Mouse (Mus musculus) MEL (cell line): ENCODE measurements at regions not wholly inside any gene's neighbourhood (a gene's known extent, or its start where the extent isn't known, plus 50 kb on each side); places are given as distances from the start of the nearest gene placed in this dataset.
A peak's percentile ranks its signal among the peaks of the same experiment; 100 is the strongest.

Experiments used
- DNase-seq: peaks from one replicate; pipeline ENCODE4 v3.0.0; 2011; ENCODE audit warnings: low read depth, low spot score
- H3K27ac ChIP-seq: 2 replicates; pipeline ENCODE4 v1.5.1; 2012; ENCODE audit warnings: low read depth, mild to moderate bottlenecking, control low read depth, low read length, moderate library complexity; ENCODE audit not compliant: control insufficient read depth
- H3K27me3 ChIP-seq, 2 experiments: fragments of 150-350 bp in 1 of 2; sonication (generic) in 1 of 2; 2 replicates each; pipeline ENCODE4 v1.6.1; 2012; ENCODE audit warnings: low read length in 2 of 2, mild to moderate bottlenecking in 2 of 2, improper control_type of control experiment in 1 of 2, moderate library complexity in 1 of 2; ENCODE audit not compliant: insufficient read depth in 2 of 2, control insufficient read depth in 1 of 2
- H3K36me3 ChIP-seq, 2 experiments: 2 replicates each; pipeline ENCODE4 v1.6.1; 2012 to 2014; ENCODE audit warnings: low read length in 2 of 2, improper control_type of control experiment in 1 of 2, inconsistent platforms in 1 of 2, mild to moderate bottlenecking in 1 of 2; ENCODE audit not compliant: insufficient read depth in 2 of 2, control insufficient read depth in 1 of 2
- H3K4me1 ChIP-seq, 2 experiments: fragments of 150-350 bp in 1 of 2; sonication (generic) in 1 of 2; 2 replicates each; pipeline ENCODE4 v1.6.1; 2012; ENCODE audit warnings: low read length in 2 of 2, improper control_type of control experiment in 1 of 2, mild to moderate bottlenecking in 1 of 2; ENCODE audit not compliant: insufficient read depth in 2 of 2, control insufficient read depth in 1 of 2
- H3K4me3 ChIP-seq, 2 experiments: fragments of 150-350 bp in 1 of 2; sonication (generic) in 1 of 2; 2 replicates each; pipeline ENCODE4 v1.5.1; 2012; ENCODE audit warnings: low read depth in 2 of 2, low read length in 2 of 2, mild to moderate bottlenecking in 2 of 2, moderate library complexity in 2 of 2, control low read depth in 1 of 2, improper control_type of control experiment in 1 of 2; ENCODE audit not compliant: control insufficient read depth in 1 of 2, insufficient read depth in 1 of 2
- H3K79me2 ChIP-seq: 2 replicates; pipeline ENCODE4 v1.6.1; 2012; ENCODE audit warnings: mild to moderate bottlenecking, low read length, moderate library complexity; ENCODE audit not compliant: control insufficient read depth, poor library complexity, insufficient read depth
- H3K9ac ChIP-seq: 2 replicates; pipeline ENCODE4 v1.6.1; 2012; ENCODE audit warnings: low read depth, mild to moderate bottlenecking, control low read depth, low read length, moderate library complexity; ENCODE audit not compliant: control insufficient read depth, poor library complexity, severe bottlenecking
- H3K9me3 ChIP-seq: fragments of 150-350 bp; sonication (generic); replicated peaks from 2 replicates; pipeline ENCODE4 v1.6.1; 2012; ENCODE audit warnings: mild to moderate bottlenecking, low read length, improper control_type of control experiment, moderate library complexity; ENCODE audit not compliant: insufficient read depth
- CHD1 ChIP-seq: IDR thresholded peaks from 2 replicates; pipeline ENCODE4 v1.6.1; 2012; ENCODE audit warnings: low read depth, mild to moderate bottlenecking, inconsistent platforms, low read length, improper control_type of control experiment
- CHD2 ChIP-seq: IDR thresholded peaks from 2 replicates; pipeline ENCODE4 v1.6.1; 2011; ENCODE audit warnings: low read length, improper control_type of control experiment
- CTCF ChIP-seq, 3 experiments: IDR thresholded peaks in 2 of 3; conservative IDR thresholded peaks in 1 of 3; 2 replicates each; pipeline ENCODE4 v1.5.1; 2011 to 2012; ENCODE audit warnings: low read length in 3 of 3, low read depth in 2 of 3, mild to moderate bottlenecking in 2 of 3, improper control_type of control experiment in 1 of 3, inconsistent platforms in 1 of 3, mixed read lengths in 1 of 3, moderate library complexity in 1 of 3; ENCODE audit not compliant: control insufficient read depth in 1 of 3, insufficient read depth in 1 of 3, poor library complexity in 1 of 3, severe bottlenecking in 1 of 3
- E2F4 ChIP-seq: IDR thresholded peaks from 2 replicates; pipeline ENCODE4 v1.6.1; 2011; ENCODE audit warnings: low read depth, low read length, improper control_type of control experiment, borderline replicate concordance
- ETS1 ChIP-seq: IDR thresholded peaks from 2 replicates; pipeline ENCODE4 v1.6.1; 2012; ENCODE audit warnings: low read depth, mild to moderate bottlenecking, inconsistent platforms, low read length, improper control_type of control experiment, moderate library complexity
- HCFC1 ChIP-seq: IDR thresholded peaks from 2 replicates; pipeline ENCODE4 v1.6.1; 2012; ENCODE audit warnings: low read depth, mild to moderate bottlenecking, inconsistent platforms, low read length, improper control_type of control experiment, moderate library complexity
- MAFK ChIP-seq: IDR thresholded peaks from 2 replicates; pipeline ENCODE4 v1.6.1; 2011; ENCODE audit warnings: low read depth, mild to moderate bottlenecking, low read length, improper control_type of control experiment, borderline replicate concordance
- MAZ ChIP-seq: IDR thresholded peaks from 2 replicates; pipeline ENCODE4 v1.6.1; 2012; ENCODE audit warnings: low read depth, mild to moderate bottlenecking, inconsistent platforms, low read length, improper control_type of control experiment
- MEF2A ChIP-seq: IDR thresholded peaks from 2 replicates; pipeline ENCODE4 v1.6.1; 2014; ENCODE audit warnings: low read depth, mild to moderate bottlenecking, inconsistent platforms, low read length, improper control_type of control experiment; ENCODE audit not compliant: poor library complexity, insufficient replicate concordance, severe bottlenecking; ENCODE audit errors: extremely low read depth
- MYB ChIP-seq: IDR thresholded peaks from 2 replicates; pipeline ENCODE4 v1.6.1; 2011; ENCODE audit warnings: mild to moderate bottlenecking, low read depth, low read length, improper control_type of control experiment
- MYC ChIP-seq: IDR thresholded peaks from 2 replicates; pipeline ENCODE4 v1.6.1; 2011; ENCODE audit warnings: low read depth, mild to moderate bottlenecking, low read length, improper control_type of control experiment, moderate library complexity
- NELFE ChIP-seq: IDR thresholded peaks from 2 replicates; pipeline ENCODE4 v1.6.1; 2011; ENCODE audit warnings: low read depth, low read length, improper control_type of control experiment
- POLR2AphosphoS2 ChIP-seq: IDR thresholded peaks from 2 replicates; pipeline ENCODE4 v1.6.1; 2011; ENCODE audit warnings: low read length, improper control_type of control experiment
- RAD21 ChIP-seq: IDR thresholded peaks from 2 replicates; pipeline ENCODE4 v1.6.1; 2011; ENCODE audit warnings: mild to moderate bottlenecking, low read depth, low read length, improper control_type of control experiment
- RCOR1 ChIP-seq: IDR thresholded peaks from 2 replicates; pipeline ENCODE4 v1.6.1; 2012; ENCODE audit warnings: low read depth, mild to moderate bottlenecking, inconsistent platforms, low read length, improper control_type of control experiment
- SIN3A ChIP-seq: IDR thresholded peaks from 2 replicates; pipeline ENCODE4 v1.6.1; 2012; ENCODE audit warnings: low read length, improper control_type of control experiment, inconsistent platforms
- SMC3 ChIP-seq: IDR thresholded peaks from 2 replicates; pipeline ENCODE4 v1.6.1; 2011; ENCODE audit warnings: low read depth, low read length, improper control_type of control experiment
- TCF12 ChIP-seq: IDR thresholded peaks from 2 replicates; pipeline ENCODE4 v1.6.1; 2014; ENCODE audit warnings: low read depth, mild to moderate bottlenecking, inconsistent platforms, low read length, improper control_type of control experiment, moderate library complexity
- UBTF ChIP-seq: IDR thresholded peaks from 2 replicates; pipeline ENCODE4 v1.6.1; 2012; ENCODE audit warnings: low read depth, mild to moderate bottlenecking, inconsistent platforms, low read length, improper control_type of control experiment, moderate library complexity, borderline replicate concordance; ENCODE audit not compliant: insufficient read depth
- USF2 ChIP-seq, 2 experiments: IDR thresholded peaks; 2 replicates each; pipeline ENCODE4 v1.6.1; 2011 to 2012; ENCODE audit warnings: improper control_type of control experiment in 2 of 2, low read length in 2 of 2, borderline replicate concordance in 1 of 2, inconsistent platforms in 1 of 2, low read depth in 1 of 2, mild to moderate bottlenecking in 1 of 2; ENCODE audit not compliant: insufficient read depth in 1 of 2
- ZC3H11A ChIP-seq: IDR thresholded peaks from 2 replicates; pipeline ENCODE4 v1.6.1; 2012; ENCODE audit warnings: low read depth, mild to moderate bottlenecking, inconsistent platforms, low read length, improper control_type of control experiment
- ZMIZ1 ChIP-seq: IDR thresholded peaks from 2 replicates; pipeline ENCODE4 v1.6.1; 2012; ENCODE audit warnings: low read depth, mild to moderate bottlenecking, inconsistent platforms, low read length, improper control_type of control experiment, moderate library complexity

DNA sequence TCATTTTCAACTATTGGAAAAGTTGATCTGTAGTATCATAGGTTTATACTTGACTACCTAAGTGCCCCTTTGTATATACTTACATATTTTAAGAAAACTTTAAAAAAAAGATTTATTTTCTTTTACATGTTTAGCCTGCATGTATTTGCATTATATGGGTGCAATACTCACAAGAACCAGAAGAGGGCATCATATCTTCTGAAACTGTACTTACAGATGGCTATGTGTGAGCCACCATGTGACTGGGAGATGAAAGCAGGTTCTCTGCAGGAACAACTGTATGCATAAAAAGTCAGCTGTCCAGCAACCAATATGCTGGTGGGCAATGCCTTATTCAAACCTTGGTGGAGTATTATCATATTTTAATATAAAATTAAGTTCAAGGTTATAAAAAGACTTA is 451.6 kb upstream of the 1700015G11Rik start:
- Histone ChIP-seq H3K79me2 (no peaks in the 10 kb centered on the region), H3K9ac (no peak overlapping the region), H3K4me1 (no peaks in the 10 kb centered on the region), H3K9me3 (no peaks in the 10 kb centered on the region), H3K27me3 (no peaks in the 10 kb centered on the region), H3K4me3 (no peak overlapping the region), H3K36me3 (no peaks in the 10 kb centered on the region), H3K27ac (no peak overlapping the region)
- peak; percentile 29 for DNase-seq
- TF ChIP-seq SMC3, result peak; percentile 54
- peak; percentile 25 for TF ChIP-seq RAD21
- peak in 2 of 3 experiments; percentile 30 to 31; a peak in 2 of 6 replicates for TF ChIP-seq CTCF (IDR thresholded peaks at IDR 0.05 in 2 of 3, conservative IDR thresholded peaks at IDR 0.05 in 1 of 3; ENCODE audit: control insufficient read depth in 1 of 3, insufficient read depth in 1 of 3, low read depth in 2 of 3, low read length in 3 of 3, poor library complexity in 1 of 3, severe bottlenecking in 1 of 3)
- no peak for TF ChIP-seq RCOR1

DNA sequence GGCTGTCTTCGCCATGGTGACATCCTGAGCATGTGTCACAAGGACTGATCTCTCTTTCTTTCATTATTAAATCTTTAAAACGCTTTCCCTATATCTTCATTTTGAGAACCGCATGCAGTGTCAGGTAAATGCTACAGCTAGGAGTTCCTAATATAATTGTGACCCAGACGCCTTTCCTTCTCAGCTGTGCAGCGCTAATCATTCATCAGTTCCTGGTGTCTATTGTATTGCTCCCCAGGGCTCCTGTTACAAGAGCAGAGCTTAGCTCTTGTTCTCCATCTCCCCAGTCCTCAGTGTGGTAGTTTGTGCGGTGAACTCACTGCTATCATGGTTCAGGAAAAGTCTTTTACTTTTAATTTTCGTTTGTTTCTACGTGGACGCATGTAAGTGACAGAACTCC is 451.1 kb upstream of the 1700015G11Rik start:
- Histone ChIP-seq H3K9me3 (no peaks in the 10 kb centered on the region), H3K4me3 (no peak overlapping the region)
- no peak for TF ChIP-seq HCFC1
- no peak for TF ChIP-seq NELFE
- no peak for TF ChIP-seq SIN3A
- no peak for TF ChIP-seq E2F4
- no peak for TF ChIP-seq UBTF
- no peak for TF ChIP-seq ETS1
- no peak for TF ChIP-seq ZC3H11A
- TF ChIP-seq POLR2AphosphoS2, result no peak
- no peak for TF ChIP-seq MYB
- no peak for TF ChIP-seq CTCF (IDR thresholded peaks at IDR 0.05 in 2 of 3, conservative IDR thresholded peaks at IDR 0.05 in 1 of 3; ENCODE audit: control insufficient read depth in 1 of 3, insufficient read depth in 1 of 3, low read depth in 2 of 3, low read length in 3 of 3, poor library complexity in 1 of 3, severe bottlenecking in 1 of 3)
- no peak for TF ChIP-seq MYC
- no peak for TF ChIP-seq ZMIZ1
- TF ChIP-seq USF2 (IDR thresholded peaks at IDR 0.05; ENCODE audit: borderline replicate concordance in 1 of 2, insufficient read depth in 1 of 2, low read depth in 1 of 2, low read length in 2 of 2), result no peak
- no peak for TF ChIP-seq MEF2A
- no peak for TF ChIP-seq CHD1
- no peak for TF ChIP-seq TCF12
- TF ChIP-seq MAFK, result no peak
- no peak for TF ChIP-seq MAZ
- TF ChIP-seq SMC3, result no peak
- no peak for TF ChIP-seq CHD2
- TF ChIP-seq, all 39 proteins: peak for 0
- no peak overlapping the region for H3K9ac ChIP-seq
- no peaks in the 10 kb centered on the region for H3K36me3 ChIP-seq
- H3K79me2 ChIP-seq, result no peaks in the 10 kb centered on the region
- H3K27ac ChIP-seq, result no peak overlapping the region
- no peaks in the 10 kb centered on the region for H3K27me3 ChIP-seq
- H3K4me1 ChIP-seq, result no peaks in the 10 kb centered on the region
- DNase-seq, result no peak
